Mouse (Mus musculus): Measurements from ENCODE around the gene Ccdc110.

Gene Ccdc110

DNA sequence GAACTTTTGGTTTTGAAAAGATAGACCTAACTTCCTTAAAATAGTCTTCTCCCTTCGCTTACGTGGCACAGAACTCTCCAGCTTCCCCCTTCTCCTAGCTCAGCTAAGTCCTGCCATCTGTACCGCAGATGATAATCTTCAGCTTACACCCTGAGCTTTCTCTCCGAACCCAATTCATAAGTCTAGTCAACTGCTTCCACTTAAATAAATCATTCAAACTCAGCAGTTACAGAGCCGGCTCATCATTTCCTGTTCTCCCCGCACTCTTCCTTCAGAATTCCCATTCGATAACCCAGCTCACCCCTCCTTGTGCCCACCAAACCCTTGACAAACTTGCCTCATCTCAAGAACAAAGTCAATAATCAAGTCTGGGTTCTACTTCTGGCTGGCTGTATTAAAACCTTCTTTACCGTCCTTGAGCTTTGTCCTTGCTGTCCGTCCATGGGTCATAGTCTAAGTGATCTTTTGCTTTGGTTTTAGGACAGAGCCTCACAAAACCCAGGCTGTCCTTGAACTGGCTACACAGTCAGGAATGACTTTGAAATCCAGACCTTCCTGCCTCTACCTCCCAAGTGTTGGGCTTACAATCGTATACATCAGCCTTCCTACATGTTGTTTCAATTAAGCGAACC lies 41.5 kb downstream of the Ccdc110 start:
- DNase-seq (ENCODE audit: low read depth) = no peak

DNA sequence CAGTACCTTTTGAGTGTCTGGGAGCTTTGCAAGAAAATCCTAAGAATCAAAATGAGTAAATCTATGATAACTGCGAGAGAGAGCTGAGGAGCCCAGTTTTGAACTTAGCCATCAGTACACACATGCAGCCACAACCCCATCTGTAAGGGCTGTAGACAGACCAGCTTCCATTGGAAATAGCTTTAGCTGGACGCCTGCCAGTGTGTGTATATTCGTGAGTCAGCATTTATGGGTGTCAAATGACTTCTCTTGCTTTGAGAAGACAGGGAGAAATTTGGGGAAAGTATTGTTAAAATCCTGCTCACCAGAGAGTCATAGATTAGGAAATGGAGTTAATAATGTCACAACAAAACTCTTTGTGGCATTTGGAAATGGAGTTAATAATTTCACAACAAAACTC lies 52.2 kb downstream of the Ccdc110 start:
- DNase-seq (ENCODE audit: low read depth) = no peak

DNA sequence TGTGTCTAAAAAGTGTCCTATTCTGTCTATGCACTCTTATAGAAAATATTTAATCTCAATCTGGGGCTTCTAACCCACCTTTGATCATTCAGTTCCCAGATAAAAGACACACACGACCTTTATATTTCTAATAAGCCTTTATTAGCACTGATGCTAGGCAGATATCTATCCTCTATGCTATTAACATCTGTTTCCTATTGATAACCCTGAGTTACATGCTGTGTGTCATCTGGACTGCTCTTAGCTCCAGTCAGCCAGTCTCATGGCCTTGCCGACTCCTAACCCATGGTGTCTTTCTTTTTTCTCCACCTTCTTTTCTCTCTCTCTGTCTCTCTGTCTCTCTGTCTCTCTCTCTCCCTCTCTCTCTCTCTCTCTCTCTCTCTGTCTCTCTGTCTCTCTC lies 53.8 kb downstream of the Ccdc110 start:
- DNase-seq (ENCODE audit: low read depth) = no peak

DNA sequence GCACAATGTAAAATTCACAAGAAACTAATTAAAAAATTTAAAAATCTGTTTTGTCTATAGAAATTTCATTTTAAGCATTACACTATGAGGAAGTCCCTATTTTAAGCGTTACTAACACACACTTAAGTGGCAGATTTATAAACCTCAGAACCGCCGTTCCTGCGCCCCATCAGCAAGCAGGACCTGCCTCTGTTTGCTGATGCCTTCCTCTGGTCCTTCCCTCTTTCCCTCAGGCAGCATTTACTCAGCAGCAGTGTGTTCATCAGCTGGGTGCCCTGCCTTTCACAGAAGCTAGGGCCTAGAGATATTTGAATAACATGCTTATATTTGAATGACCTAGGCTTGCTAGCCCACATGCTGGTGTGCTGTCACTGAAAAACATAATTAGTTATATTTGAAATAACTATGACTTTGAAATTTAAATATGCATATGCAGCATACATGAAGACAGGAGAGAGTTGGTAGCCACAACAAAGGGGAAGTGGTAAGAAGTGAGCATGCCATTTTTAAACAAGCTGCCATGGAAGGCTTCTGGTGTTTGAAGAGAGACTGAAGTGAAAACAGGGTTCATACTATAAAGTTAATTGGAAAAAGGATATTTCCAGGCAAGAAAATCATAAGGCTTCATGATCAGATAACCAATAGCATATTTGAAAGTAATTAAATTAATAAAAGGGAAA lies 56.4 kb downstream of the Ccdc110 start:
- no peak for DNase-seq (ENCODE audit: low read depth)

All from induced T-regulatory cell, adult 2 months (primary cell).